Comparison of ENCODE assay signal across 8 mouse cellular contexts in genomic region chr14:27335331-27336207, GRCm38 (mm10).
DNase-seq lines count a peak whose midpoint lies in the region; ATAC-seq lines count a peak whose summit lies in the region.

No protein-coding gene starts in this region.

- peak overlapping the region; percentile 98 for H3K4me2 ChIP-seq in intestine, embryonic 16.5 days (ENCODE audit: low read depth, low read length)

- peak; percentile 96 for ATAC-seq in intestine, embryonic 16.5 days
- peak; percentile 90 for ATAC-seq in megakaryocyte progenitor cell, adult 5-6 weeks (replicated peaks; ENCODE audit: poor library complexity)

- H3K27ac ChIP-seq in intestine, embryonic 16.5 days (ENCODE audit: low read length) = no peak overlapping the region; the same call in 1 of the 2 replicates

- H3K36me3 ChIP-seq in intestine, embryonic 16.5 days (ENCODE audit: control insufficient read depth, insufficient read depth, low read length) = no peaks in the 10 kb centered on the region

- H3K9me3 ChIP-seq in intestine, embryonic 16.5 days (ENCODE audit: control insufficient read depth, low read length) = no peaks in the 10 kb centered on the region

- peak; percentile 92 for DNase-seq in adrenal gland, postnatal 14 days
- DNase-seq in embryo, embryonic 9.5 days (ENCODE audit: extremely low spot score) = peak; percentile 80
- DNase-seq in gastrocnemius, postnatal 4 days (ENCODE audit: low spot score in 2 of 2) = peak; percentile 59 to 77
- peak; percentile 85 to 88 for DNase-seq in left cerebral cortex, postnatal 14 days (ENCODE audit: low spot score in 2 of 2)
- DNase-seq in right cerebral cortex, postnatal 10 days (ENCODE audit: low spot score in 2 of 2) = peak; percentile 92
- DNase-seq in urinary bladder, postnatal 10 days (ENCODE audit: low spot score) = peak; percentile 42

- peak overlapping the region; percentile 64 for H3K4me3 ChIP-seq in intestine, embryonic 16.5 days (ENCODE audit: low read length)

- WGBS in intestine, embryonic 16.5 days = 5% methylated on average over 37 of the region's 37 CpGs

- intact Hi-C loops in left cerebral cortex, postnatal 14 days (cut with DNase I) = loop anchor here (5.0 kb wide), 3 partner anchors 68 to 143 kb away; no protein-coding TSS in a partner anchor

- H3K4me1 ChIP-seq in intestine, embryonic 16.5 days (ENCODE audit: control insufficient read depth, insufficient read depth, low read length) = peaks cover 8% of the 10 kb centered on the region

- no peaks in the 10 kb centered on the region for H3K27me3 ChIP-seq in intestine, embryonic 16.5 days (replicated peaks; ENCODE audit: control insufficient read depth, insufficient read depth, low read length)

- peak overlapping the region; percentile 73 for H3K9ac ChIP-seq in intestine, embryonic 16.5 days (ENCODE audit: low read depth, low read length)

Comparison
In these comparisons a context has a peak if more than half of its experiments do, and no peak if none do; other contexts are left out.
1. DNase-seq: peak in every context shown above with its lines; median percentile 92 in adrenal gland, postnatal 14 days; 92 in right cerebral cortex, postnatal 10 days; 86 in left cerebral cortex, postnatal 14 days; 80 in embryo, embryonic 9.5 days; 68 in gastrocnemius, postnatal 4 days; 42 in urinary bladder, postnatal 10 days.